Mouse (Mus musculus): ENCODE data around the gene Ifi206. TPM values are rescaled to one million over a fixed set of nuclear protein-coding genes. Genes with fewer than 3 reads are reported as not detected.

The Ifi206 gene
- total RNA-seq, 1 experiment from 2014 or later, result 52.5 TPM

- no peak for ATAC-seq (ENCODE audit: extremely low read depth, insufficient number of reproducible peaks, low FRiP score, poor library complexity, severe bottlenecking)
Measured at GRCm38 (mm10) chr1:173427385-173427784, 63.5 kb downstream of the Ifi206 start.

DNA sequence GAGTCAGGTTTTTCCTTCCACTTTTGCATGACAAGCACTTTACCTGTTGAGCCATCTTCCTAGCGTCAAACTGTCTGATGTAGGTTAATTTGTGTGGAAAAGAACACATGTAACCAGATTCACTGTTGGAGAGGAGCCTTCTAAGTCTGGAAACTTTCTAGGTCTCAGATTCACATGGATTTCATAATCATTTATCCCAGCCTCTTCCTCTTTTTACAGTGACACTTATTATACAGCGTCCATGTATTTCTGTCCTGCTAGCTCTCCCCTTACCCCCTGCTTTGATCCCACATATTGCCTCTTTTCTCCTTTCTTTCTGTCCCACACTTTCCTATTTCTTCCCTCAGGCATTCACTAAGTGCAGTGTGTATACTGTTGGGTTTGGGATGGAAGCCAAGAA lies 64.5 kb downstream of the Ifi206 start:
- ATAC-seq (ENCODE audit: extremely low read depth, insufficient number of reproducible peaks, low FRiP score, poor library complexity, severe bottlenecking), result peak; percentile 22; the same call in 1 of the 2 replicates

- peak; percentile 99 for ATAC-seq (ENCODE audit: extremely low read depth, insufficient number of reproducible peaks, low FRiP score, poor library complexity, severe bottlenecking)
Measured at GRCm38 (mm10) chr1:173420374-173420773, 70.5 kb downstream of the Ifi206 start.

DNA sequence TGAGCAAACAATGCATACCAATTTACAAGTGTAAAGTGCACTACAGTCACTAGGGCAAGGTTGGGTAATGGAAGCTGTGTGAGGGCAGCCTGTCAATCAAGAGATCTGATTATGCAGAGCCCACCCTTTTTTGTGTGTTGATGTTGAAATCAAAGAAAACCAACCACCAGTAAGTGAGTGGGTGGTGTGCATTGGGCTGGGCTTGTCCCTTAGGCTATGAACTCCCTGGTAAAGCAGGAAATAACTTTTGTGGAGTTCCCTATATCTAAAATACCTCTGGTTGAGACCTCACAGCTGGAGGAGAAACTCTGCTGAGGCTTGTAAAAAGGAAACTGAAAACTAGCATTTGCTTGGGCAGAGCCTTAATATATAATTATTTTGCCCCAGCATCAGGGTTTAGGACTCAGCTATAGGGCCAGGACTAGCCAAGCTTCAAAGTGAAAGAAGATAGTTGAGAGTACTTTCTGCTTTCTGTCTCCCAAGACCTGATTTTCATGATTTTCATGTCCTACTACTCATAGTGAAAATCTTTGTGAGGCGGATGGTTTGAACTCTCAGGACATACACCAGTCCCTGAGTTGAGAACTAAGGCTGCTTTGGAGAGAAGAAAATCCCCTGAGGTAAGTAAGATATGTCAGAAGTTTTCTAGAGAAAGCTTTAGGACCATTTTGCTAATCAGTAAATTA lies 71.8 kb downstream of the Ifi206 start:
- ATAC-seq (ENCODE audit: extremely low read depth, insufficient number of reproducible peaks, low FRiP score, poor library complexity, severe bottlenecking), result peak; percentile 50

DNA sequence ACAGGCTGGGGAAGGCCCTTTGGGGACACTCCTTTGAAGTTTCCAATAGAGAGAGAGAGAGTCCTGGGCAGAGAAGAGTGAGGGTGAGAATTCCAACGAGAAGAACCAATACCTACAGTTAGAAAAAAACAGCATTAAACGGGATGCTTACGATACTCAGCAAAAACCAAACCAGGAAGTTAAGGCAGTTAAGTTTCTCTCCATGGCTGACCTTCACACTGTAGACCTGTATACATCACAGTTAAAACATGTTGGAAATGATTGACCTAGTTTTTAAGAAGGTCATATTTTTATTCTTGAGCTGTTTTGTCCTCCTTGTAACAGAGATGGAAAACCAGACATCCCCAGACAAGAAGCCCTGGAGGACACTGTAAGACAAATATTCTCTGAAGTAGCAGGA lies 72.3 kb downstream of the Ifi206 start:
- ATAC-seq (ENCODE audit: extremely low read depth, insufficient number of reproducible peaks, low FRiP score, poor library complexity, severe bottlenecking), result no peak

Other genes with a start within 250 kb of the Ifi206 start
- not detected in 2 replicates for gene Olfr418, start 225.0 kb downstream of the Ifi206 start, total RNA-seq (2017)
- gene Mptx2, start 213.3 kb downstream of the Ifi206 start, total RNA-seq (2017), result not detected in 2 replicates
- gene Ackr1, start 157.3 kb downstream of the Ifi206 start, total RNA-seq (2017), result not detected in 2 replicates
- gene Aim2, start 140.2 kb downstream of the Ifi206 start, total RNA-seq (2017), result 207 and 213 TPM in 2 replicates
- 0.37 TPM in 1 of 2 replicates, not detected in the other for gene Cadm3, start 123.3 kb downstream of the Ifi206 start, total RNA-seq (2017)
- gene Ifi214, start 44.9 kb upstream of the Ifi206 start, total RNA-seq (2017), result 90.5 and 95.3 TPM in 2 replicates
- 119 and 122 TPM in 2 replicates for gene Ifi213, start 108.2 kb upstream of the Ifi206 start, total RNA-seq (2017)
- 424 and 436 TPM in 2 replicates for gene Ifi209, start 139.9 kb upstream of the Ifi206 start, total RNA-seq (2017)
- gene Ifi208, start 182.6 kb upstream of the Ifi206 start, total RNA-seq (2017), result 34.7 and 44.3 TPM in 2 replicates

Measured in neutrophil, adult 5-6 weeks (primary cell).